Mouse (Mus musculus) layer of hippocampus, postnatal 14 days (tissue): ENCODE data around the gene Tmprss15. TPM values are rescaled to one million over a fixed set of nuclear protein-coding genes. Genes with fewer than 3 reads are reported as not detected.

Experiments
- DNase-seq, 2 experiments: peaks; one replicate each; pipeline ENCODE4 v3.0.0; 2021 to 2022; ENCODE audit warnings: low spot score in 2 of 2, mixed read lengths in 1 of 2
- total RNA-seq, 2 experiments: library from RNA; stranded (reverse); gene quantifications; 2 replicates each; pipeline ENCODE4 v1.2.3; 2021

Gene Tmprss15
- total RNA-seq, 2 experiments from 2014 or later, result not detected

GRCm38 (mm10) chr16:78922644-78923043 is 168.3 kb downstream of the Tmprss15 start:
- peak in 1 of 2 experiments; percentile 7 for DNase-seq

Other genes starting within 250 kb of the Tmprss15 start
- gene Chodl, start 160.1 kb downstream of the Tmprss15 start, total RNA-seq, result under 1 TPM; 0.37 to 0.81 TPM